Mouse (Mus musculus): Measurements from ENCODE around the gene B2m. TPM values are rescaled to one million over a fixed set of nuclear protein-coding genes. Genes with fewer than 3 reads are reported as not detected.

The B2m gene
- total and polyA plus RNA-seq, 3 experiments: 108 to 1,161 (median 229) TPM

- TF ChIP-seq CTCF (IDR thresholded peaks at IDR 0.05 in 2 of 3, conservative IDR thresholded peaks at IDR 0.05 in 1 of 3; ENCODE audit: control insufficient read depth in 1 of 3, insufficient read depth in 1 of 3, low read depth in 2 of 3, low read length in 3 of 3, poor library complexity in 1 of 3, severe bottlenecking in 1 of 3) (peak in 2 of 3 experiments; percentile 45 to 85; a peak in 4 of 6 replicates), ZKSCAN1 (IDR thresholded peaks at IDR 0.05; ENCODE audit: low read depth, low read length) (no peak), SMC3 (IDR thresholded peaks at IDR 0.05; ENCODE audit: low read depth, low read length) (peak; percentile 92), MYC (IDR thresholded peaks at IDR 0.05; ENCODE audit: low read depth, low read length) (no peak), SIN3A (IDR thresholded peaks at IDR 0.05; ENCODE audit: low read length) (peak; percentile 40; the same call in 1 of the 2 replicates), ZC3H11A (IDR thresholded peaks at IDR 0.05; ENCODE audit: low read depth, low read length) (peak; percentile 98), TCF12 (IDR thresholded peaks at IDR 0.05; ENCODE audit: low read depth, low read length) (no peak), MAX (IDR thresholded peaks at IDR 0.05; ENCODE audit: low read length) (no peak), RAD21 (IDR thresholded peaks at IDR 0.05; ENCODE audit: low read depth, low read length) (peak; percentile 91)
Measured at GRCm38 (mm10) chr2:122194509-122194929, 47.0 kb downstream of the B2m start.

DNA sequence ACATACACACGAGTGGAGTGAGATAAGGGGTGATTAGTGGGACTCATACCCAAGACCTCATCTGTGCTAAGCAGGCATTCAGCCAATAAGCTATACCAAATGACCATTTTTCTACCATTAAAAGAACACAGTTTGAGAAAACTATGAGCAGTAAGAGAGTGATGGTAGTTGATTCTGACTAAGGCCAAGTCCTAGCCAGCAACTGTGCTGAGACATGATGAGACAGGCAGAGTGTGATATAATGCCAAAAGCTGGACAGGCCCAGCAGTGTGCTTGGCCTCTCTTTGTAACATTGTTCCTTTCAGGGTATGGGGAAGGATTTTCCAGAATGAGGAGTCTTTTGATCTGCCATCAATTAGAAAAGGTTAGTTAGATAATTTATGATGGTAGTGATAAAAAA is 54.0 kb downstream of the B2m start:
- Histone ChIP-seq H3K9me3 (replicated peaks; ENCODE audit: insufficient read depth, low read length) (no peaks in the 10 kb centered on the region), H3K27me3 (ENCODE audit: control insufficient read depth in 1 of 2, insufficient read depth in 2 of 2, low read length in 2 of 2) (no peaks in the 10 kb centered on the region; a peak in 1 of 4 replicates), H3K9ac (ENCODE audit: control insufficient read depth, low read depth, low read length, poor library complexity, severe bottlenecking) (no peak overlapping the region), H3K4me1 (ENCODE audit: control insufficient read depth in 1 of 2, insufficient read depth in 2 of 2, low read length in 2 of 2) (no peaks in the 10 kb centered on the region), H3K4me3 (ENCODE audit: control insufficient read depth in 1 of 2, insufficient read depth in 1 of 2, low read depth in 2 of 2, low read length in 2 of 2) (no peak overlapping the region), H3K36me3 (ENCODE audit: control insufficient read depth in 1 of 2, insufficient read depth in 2 of 2, low read length in 2 of 2) (no peaks in the 10 kb centered on the region), H3K27ac (ENCODE audit: control insufficient read depth, low read depth, low read length) (no peak overlapping the region), H3K79me2 (ENCODE audit: control insufficient read depth, insufficient read depth, low read length, poor library complexity) (no peaks in the 10 kb centered on the region)
- no peak for DNase-seq (ENCODE audit: low read depth, low spot score)
- TF ChIP-seq MYB (IDR thresholded peaks at IDR 0.05; ENCODE audit: low read depth, low read length) (no peak), POLR2A (IDR thresholded peaks at IDR 0.05; ENCODE audit: control insufficient read depth in 1 of 2, insufficient read depth in 1 of 2, low read depth in 1 of 2, low read length in 2 of 2, poor library complexity in 1 of 2) (no peak), HCFC1 (IDR thresholded peaks at IDR 0.05; ENCODE audit: low read depth, low read length) (no peak), BHLHE40 (IDR thresholded peaks at IDR 0.05; ENCODE audit: borderline replicate concordance, low read depth, low read length) (no peak), SIN3A (IDR thresholded peaks at IDR 0.05; ENCODE audit: low read length) (no peak), KAT2A (conservative IDR thresholded peaks at IDR 0.05; ENCODE audit: low read depth, low read length) (no peak), NRF1 (IDR thresholded peaks at IDR 0.05; ENCODE audit: insufficient read depth, low read depth, low read length, poor library complexity, severe bottlenecking) (no peak), EP300 (IDR thresholded peaks at IDR 0.05; ENCODE audit: low read depth in 1 of 2, low read length in 2 of 2) (no peak), CHD1 (IDR thresholded peaks at IDR 0.05; ENCODE audit: low read depth, low read length) (no peak), CHD2 (IDR thresholded peaks at IDR 0.05; ENCODE audit: low read length) (no peak), POLR2AphosphoS5 (IDR thresholded peaks at IDR 0.05; ENCODE audit: borderline replicate concordance, low read depth, low read length) (no peak), JUND (IDR thresholded peaks at IDR 0.05; ENCODE audit: low read depth, low read length) (no peak)

More at GRCm38 (mm10) chr2:122194509-122194929, 47.0 kb downstream of the B2m start:
- peaks cover 16 to 17% of the 10 kb centered on the region in 2 experiments for H3K4me1 ChIP-seq (ENCODE audit: control insufficient read depth in 1 of 2, insufficient read depth in 2 of 2, low read length in 2 of 2)
- H3K9me3 ChIP-seq (replicated peaks; ENCODE audit: insufficient read depth, low read length): no peaks in the 10 kb centered on the region
- no peak overlapping the region for H3K4me3 ChIP-seq (ENCODE audit: control insufficient read depth in 1 of 2, insufficient read depth in 1 of 2, low read depth in 2 of 2, low read length in 2 of 2)
- peak; percentile 75 for DNase-seq (ENCODE audit: low read depth, low spot score)
- no peak overlapping the region for H3K27ac ChIP-seq (ENCODE audit: control insufficient read depth, low read depth, low read length)
- no peaks in the 10 kb centered on the region for H3K27me3 ChIP-seq (ENCODE audit: control insufficient read depth in 1 of 2, insufficient read depth in 2 of 2, low read length in 2 of 2)
- H3K79me2 ChIP-seq (ENCODE audit: control insufficient read depth, insufficient read depth, low read length, poor library complexity): no peaks in the 10 kb centered on the region
- H3K36me3 ChIP-seq (ENCODE audit: control insufficient read depth in 1 of 2, insufficient read depth in 2 of 2, low read length in 2 of 2): peaks cover 0 to 15% of the 10 kb centered on the region in 2 experiments; a peak in 2 of 4 replicates
- H3K9ac ChIP-seq (ENCODE audit: control insufficient read depth, low read depth, low read length, poor library complexity, severe bottlenecking): no peak overlapping the region

Other genes starting within 250 kb of the B2m start
- gene Ctdspl2, start 191.7 kb upstream of the B2m start, total RNA-seq (2012; rRNA removed): 23.2 and 25.6 TPM in 2 replicates
- 10 to 100 TPM; 16.6 to 57.2 TPM for gene Ctdspl2, start 191.7 kb upstream of the B2m start, polyA plus RNA-seq (2012; ENCODE audit: insufficient read depth in 1 of 2, insufficient read length in 2 of 2, low read depth in 1 of 2, low replicate concordance in 2 of 2, missing spikeins in 1 of 2)
- gene Mageb3, start 191.6 kb upstream of the B2m start, total RNA-seq (2012; rRNA removed): not detected in 2 replicates
- under 1 TPM in 1 of 2 experiments, not detected in 1; 0.03 TPM for gene Mageb3, start 191.6 kb upstream of the B2m start, polyA plus RNA-seq (2012; ENCODE audit: insufficient read depth in 1 of 2, insufficient read length in 2 of 2, low read depth in 1 of 2, low replicate concordance in 2 of 2, missing spikeins in 1 of 2)
- gene Eif3j1, start 119.1 kb upstream of the B2m start, total RNA-seq (2012; rRNA removed): 11.2 and 12.5 TPM in 2 replicates
- gene Eif3j1, start 119.1 kb upstream of the B2m start, polyA plus RNA-seq (2012; ENCODE audit: insufficient read depth in 1 of 2, insufficient read length in 2 of 2, low read depth in 1 of 2, low replicate concordance in 2 of 2, missing spikeins in 1 of 2): 1 to 10 TPM in 1 of 2 experiments, not detected in 1; 8.5 TPM
- gene Spg11, start 29.3 kb upstream of the B2m start, total RNA-seq (2012; rRNA removed): 5.9 TPM in 2 replicates
- gene Spg11, start 29.3 kb upstream of the B2m start, polyA plus RNA-seq (2012; ENCODE audit: insufficient read depth in 1 of 2, insufficient read length in 2 of 2, low read depth in 1 of 2, low replicate concordance in 2 of 2, missing spikeins in 1 of 2): 1 to 10 TPM in 1 of 2 experiments, not detected in 1; 6.9 TPM
- not detected in 2 replicates for gene Trim69, start 13.0 kb downstream of the B2m start, total RNA-seq (2012; rRNA removed)
- gene Trim69, start 13.0 kb downstream of the B2m start, polyA plus RNA-seq (2012; ENCODE audit: insufficient read depth in 1 of 2, insufficient read length in 2 of 2, low read depth in 1 of 2, low replicate concordance in 2 of 2, missing spikeins in 1 of 2): under 1 TPM in 1 of 2 experiments, not detected in 1; 0.04 TPM
- 0.58 and 0.72 TPM in 2 replicates for gene Patl2, start 38.5 kb downstream of the B2m start, total RNA-seq (2012; rRNA removed)
- gene Patl2, start 38.5 kb downstream of the B2m start, polyA plus RNA-seq (2012; ENCODE audit: insufficient read depth in 1 of 2, insufficient read length in 2 of 2, low read depth in 1 of 2, low replicate concordance in 2 of 2, missing spikeins in 1 of 2): under 1 TPM in 1 of 2 experiments, not detected in 1; 0.84 TPM
- gene Terb2, start 38.6 kb downstream of the B2m start, total RNA-seq (2012; rRNA removed): not detected in 2 replicates
- gene Terb2, start 38.6 kb downstream of the B2m start, polyA plus RNA-seq (2012; ENCODE audit: insufficient read depth in 1 of 2, insufficient read length in 2 of 2, low read depth in 1 of 2, low replicate concordance in 2 of 2, missing spikeins in 1 of 2): not detected
- gene Sord, start 87.1 kb downstream of the B2m start, total RNA-seq (2012; rRNA removed): 39.6 and 41.1 TPM in 2 replicates
- 10 to 100 TPM in 1 of 2 experiments, not detected in 1; 61.7 TPM for gene Sord, start 87.1 kb downstream of the B2m start, polyA plus RNA-seq (2012; ENCODE audit: insufficient read depth in 1 of 2, insufficient read length in 2 of 2, low read depth in 1 of 2, low replicate concordance in 2 of 2, missing spikeins in 1 of 2)
- not detected in 2 replicates for gene Duox2, start 150.8 kb downstream of the B2m start, total RNA-seq (2012; rRNA removed)
- gene Duox2, start 150.8 kb downstream of the B2m start, polyA plus RNA-seq (2012; ENCODE audit: insufficient read depth in 1 of 2, insufficient read length in 2 of 2, low read depth in 1 of 2, low replicate concordance in 2 of 2, missing spikeins in 1 of 2): not detected
- not detected in 2 replicates for gene Duoxa2, start 151.2 kb downstream of the B2m start, total RNA-seq (2012; rRNA removed)
- gene Duoxa2, start 151.2 kb downstream of the B2m start, polyA plus RNA-seq (2012; ENCODE audit: insufficient read depth in 1 of 2, insufficient read length in 2 of 2, low read depth in 1 of 2, low replicate concordance in 2 of 2, missing spikeins in 1 of 2): not detected
- gene Duoxa1, start 166.0 kb downstream of the B2m start, total RNA-seq (2012; rRNA removed): not detected in 2 replicates
- not detected for gene Duoxa1, start 166.0 kb downstream of the B2m start, polyA plus RNA-seq (2012; ENCODE audit: insufficient read depth in 1 of 2, insufficient read length in 2 of 2, low read depth in 1 of 2, low replicate concordance in 2 of 2, missing spikeins in 1 of 2)
- gene Duox1, start 168.0 kb downstream of the B2m start, total RNA-seq (2012; rRNA removed): not detected in 2 replicates
- under 1 TPM in 1 of 2 experiments, not detected in 1; 0.01 TPM for gene Duox1, start 168.0 kb downstream of the B2m start, polyA plus RNA-seq (2012; ENCODE audit: insufficient read depth in 1 of 2, insufficient read length in 2 of 2, low read depth in 1 of 2, low replicate concordance in 2 of 2, missing spikeins in 1 of 2)
- gene Shf, start 221.5 kb downstream of the B2m start, total RNA-seq (2012; rRNA removed): 3.6 and 4.3 TPM in 2 replicates
- gene Shf, start 221.5 kb downstream of the B2m start, polyA plus RNA-seq (2012; ENCODE audit: insufficient read depth in 1 of 2, insufficient read length in 2 of 2, low read depth in 1 of 2, low replicate concordance in 2 of 2, missing spikeins in 1 of 2): 1 to 10 TPM in 1 of 2 experiments, not detected in 1; 9.7 TPM

Data from MEL (cell line).